Mouse (Mus musculus) C2C12 (cell line): ENCODE data around the gene Qrsl1.

Experiments
- CTCF ChIP-seq: IDR thresholded peaks from one replicate; pipeline ENCODE4 v1.5.1; 2011; ENCODE audit not compliant: control insufficient read depth, insufficient read depth, insufficient read length
- MYOD1 ChIP-seq: IDR thresholded peaks from one replicate; pipeline ENCODE4 v1.6.1; 2011; ENCODE audit warnings: low read depth; ENCODE audit not compliant: control insufficient read depth, insufficient read length
- USF1 ChIP-seq: IDR thresholded peaks from one replicate; pipeline ENCODE4 v1.6.1; 2011; ENCODE audit warnings: low read depth, mild to moderate bottlenecking, control low read depth, moderate library complexity

- TF ChIP-seq USF1 (no peak), MYOD1 (no peak), CTCF (no peak)
Measured at GRCm38 (mm10) chr10:43923096-43923495, 21.6 kb upstream of the Qrsl1 start.
